Mouse (Mus musculus) layer of hippocampus, postnatal 14 days (tissue): ENCODE measurements at regions not wholly inside any gene's neighbourhood (a gene's known extent, or its start where the extent isn't known, plus 50 kb on each side); places are given as distances from the start of the nearest gene placed in this dataset.
A peak's percentile ranks its signal among the peaks of the same experiment; 100 is the strongest.
"Not testable (repeated sequence)": the region's sequence is repeated elsewhere in the genome, so short reads cannot be mapped to it uniquely, and the experiment has no call there.

Experiments used
- DNase-seq, 2 experiments: peaks; one replicate each; pipeline ENCODE4 v3.0.0; 2021 to 2022; ENCODE audit warnings: low spot score in 2 of 2, mixed read lengths in 1 of 2

GRCm38 (mm10) chr15:89730320-89730719 lies 111.3 kb downstream of the Syt10 start:
- DNase-seq: peak; percentile 4 to 9

DNA sequence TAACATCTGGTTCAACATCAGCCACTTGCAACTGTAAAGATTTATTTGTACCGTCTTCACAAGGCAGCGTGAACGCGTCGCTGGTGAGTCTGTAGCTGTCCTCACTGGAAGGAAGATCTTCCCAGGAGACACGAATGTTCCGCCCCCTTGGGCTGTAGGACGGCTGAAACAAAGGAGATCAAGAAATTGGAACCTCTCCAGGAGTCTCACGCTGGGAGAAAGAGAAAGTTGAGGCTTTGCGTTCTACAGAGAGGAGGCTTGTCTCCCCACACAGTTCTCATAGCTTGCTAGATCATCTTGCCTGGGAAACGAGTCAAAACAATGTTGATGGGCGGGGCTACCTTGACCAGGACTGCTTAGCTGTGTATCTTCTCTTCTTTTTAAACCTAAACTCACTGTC lies 117.3 kb downstream of the Syt10 start:
- DNase-seq: no peak

- no peak for DNase-seq
Observed at GRCm38 (mm10) chr15:89697221-89697620, 105.5 kb upstream of the Rabl2 start.

DNA sequence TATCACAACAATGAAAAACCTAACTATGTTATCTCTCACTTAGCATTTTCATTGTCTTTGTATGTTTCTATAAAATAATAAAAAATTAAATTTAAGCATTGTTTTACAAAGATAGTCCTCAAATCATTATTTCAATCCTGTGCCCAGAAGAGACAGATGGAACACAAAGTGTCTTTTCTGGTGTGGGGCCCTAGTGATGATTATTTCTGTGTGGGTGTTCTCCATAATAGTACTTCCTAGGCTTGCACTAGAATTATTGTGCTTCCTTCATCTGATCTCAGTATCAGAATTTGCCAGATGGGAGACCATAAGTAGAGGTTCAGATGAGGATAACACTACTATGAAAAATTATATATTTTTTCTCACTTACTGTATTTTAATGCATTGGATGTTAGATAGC lies 84.6 kb upstream of the Rabl2 start:
- peak in 1 of 2 experiments; percentile 64 for DNase-seq

DNA sequence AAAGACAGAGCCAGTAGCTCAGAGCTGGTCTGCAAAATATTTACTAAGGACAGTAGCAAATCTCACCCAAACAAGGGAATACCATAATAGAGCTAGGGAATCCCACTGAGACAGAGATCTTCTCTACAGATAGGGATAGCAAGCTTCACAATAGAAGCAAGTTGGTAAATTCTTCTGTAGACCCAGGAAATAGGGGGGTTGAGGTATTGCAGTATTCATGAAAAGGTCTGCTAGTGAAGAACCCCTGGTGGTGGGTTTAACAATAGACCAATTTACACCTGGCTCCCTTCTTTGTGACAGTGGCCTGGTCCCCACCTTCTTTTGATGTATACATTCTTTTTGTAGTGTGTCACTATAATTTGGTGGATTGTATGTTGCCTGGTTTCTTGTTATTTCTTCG lies 64.8 kb upstream of the Rabl2 start:
- DNase-seq: not testable (repeated sequence)
